Mouse (Mus musculus) embryo, embryonic 9.5 days (tissue): ENCODE data around the gene Hspd1.
"Not testable (repeated sequence)": the region's sequence is repeated elsewhere in the genome, so short reads cannot be mapped to it uniquely, and the experiment has no call there.

ENCODE experiments used
- DNase-seq: peaks from one replicate; pipeline ENCODE4 v3.0.0-alpha.2; 2017; ENCODE audit errors: extremely low spot score

The Hspd1 gene

DNA sequence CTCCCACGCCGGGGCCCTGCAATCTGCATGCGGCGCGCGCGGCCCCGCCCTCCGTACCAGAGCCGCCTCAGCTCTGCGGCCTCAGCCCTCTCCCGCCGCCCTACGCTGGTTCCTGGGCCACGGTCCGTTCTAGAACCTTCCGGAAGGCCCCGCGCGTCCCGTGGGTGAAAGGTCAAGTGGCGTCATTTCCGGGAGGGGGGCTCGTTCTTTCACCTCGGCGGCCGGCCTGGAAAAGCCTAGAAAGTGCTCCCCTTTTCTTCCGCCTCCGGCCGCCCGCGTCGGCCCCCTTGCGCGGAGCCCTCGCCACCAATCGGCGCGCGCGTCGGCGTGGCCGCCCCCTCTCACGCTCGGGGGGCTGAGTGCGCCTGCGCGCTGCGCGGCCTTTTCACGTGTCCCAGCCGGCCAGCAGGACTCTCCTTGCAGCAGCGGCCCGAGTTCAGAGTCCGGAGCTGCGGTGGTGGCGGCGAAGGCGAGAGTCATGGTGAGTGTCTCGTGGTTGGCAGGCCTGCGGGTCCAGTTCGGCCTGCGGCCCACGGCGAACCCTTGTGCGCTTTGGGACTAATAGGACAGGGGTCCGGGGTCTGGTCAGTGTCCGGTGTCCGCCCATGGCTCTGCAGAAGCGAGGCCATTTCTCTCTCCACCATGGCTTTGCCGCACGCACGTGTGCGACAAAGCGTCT, at the start of gene Hspd1, which contains the start of gene Hspe1:
TSS of gene Hspd1 (minus strand) at position 312 of the 679 bp plus-strand sequence.
TSS of gene Hspe1 (plus strand) at position 201 of the 679 bp plus-strand sequence.
- DNase-seq: peak; percentile 100

DNA sequence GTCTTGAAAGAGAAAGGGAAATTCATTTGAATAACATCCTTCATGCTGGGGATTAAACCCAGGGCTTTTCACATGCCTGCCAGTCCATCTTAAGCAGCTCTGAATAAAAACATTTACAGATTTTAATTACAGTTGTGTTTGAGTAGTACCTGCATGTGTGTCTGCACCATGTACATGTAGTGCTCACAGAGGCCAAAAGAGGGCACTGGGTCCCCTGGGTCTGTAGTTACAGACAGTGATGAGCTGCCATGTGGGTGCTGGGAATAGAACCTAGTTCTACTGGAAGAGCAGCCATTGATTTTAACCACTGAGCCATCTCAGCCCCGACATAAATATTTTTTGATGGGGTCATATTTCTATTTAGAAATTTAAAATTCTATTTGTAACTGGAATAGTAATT, 47.8 kb upstream of the Hspd1 start:
- no peak for DNase-seq

GRCm38 (mm10) chr1:55134301-55134700, 46.3 kb upstream of the Hspd1 start:
- no peak for DNase-seq

DNA sequence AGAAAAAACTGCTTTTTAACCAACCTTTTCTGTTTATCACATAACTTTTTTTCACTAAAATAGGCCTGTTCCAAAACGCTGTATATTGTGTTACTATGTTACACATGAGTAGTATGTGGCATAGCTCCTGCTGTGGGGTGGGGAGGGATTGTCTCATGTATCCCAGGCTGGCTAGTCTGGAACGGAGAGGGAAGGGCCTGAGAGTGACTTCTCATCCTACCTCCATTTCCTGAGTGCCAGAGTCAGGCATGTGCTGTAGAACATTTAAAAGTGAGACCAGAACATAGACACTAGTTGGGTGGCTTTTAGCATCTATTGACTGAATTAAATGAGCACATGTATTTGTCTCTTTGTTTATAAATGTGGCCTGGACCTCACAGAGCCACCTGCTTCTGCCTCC, 45.1 kb upstream of the Hspd1 start:
- DNase-seq: no peak

GRCm38 (mm10) chr1:55132308-55132707, 44.3 kb upstream of the Hspd1 start:
- DNase-seq: no peak

GRCm38 (mm10) chr1:55131424-55132014, 43.5 kb upstream of the Hspd1 start:
- no peak for DNase-seq

DNA sequence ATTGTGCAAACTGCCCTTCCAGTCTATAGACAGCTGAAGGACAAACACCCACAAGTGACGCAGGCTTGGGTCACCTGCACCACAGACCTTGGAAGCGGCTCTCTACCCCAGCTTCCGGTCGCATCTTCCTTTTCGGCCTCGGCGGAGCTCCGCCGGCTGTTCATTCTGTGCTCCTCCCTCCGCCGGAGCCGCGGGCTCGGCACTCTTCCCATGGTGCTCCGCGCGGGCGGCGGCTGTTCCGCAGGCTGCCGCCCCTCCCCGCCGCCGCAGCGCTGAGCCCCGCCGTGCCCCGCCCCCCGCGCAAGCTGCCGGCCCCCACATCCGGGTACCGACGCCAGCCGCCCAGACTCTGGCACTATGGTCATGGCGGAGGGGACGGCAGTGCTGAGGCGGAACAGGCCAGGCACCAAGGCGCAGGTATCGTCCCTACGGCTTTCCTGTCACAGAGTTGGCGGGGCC, 42.9 kb upstream of the Hspd1 start, which contains the start of gene Mob4:
TSS of gene Mob4 (plus strand) at position 289 of the 459 bp plus-strand sequence.
- DNase-seq: peak; percentile 94

DNA sequence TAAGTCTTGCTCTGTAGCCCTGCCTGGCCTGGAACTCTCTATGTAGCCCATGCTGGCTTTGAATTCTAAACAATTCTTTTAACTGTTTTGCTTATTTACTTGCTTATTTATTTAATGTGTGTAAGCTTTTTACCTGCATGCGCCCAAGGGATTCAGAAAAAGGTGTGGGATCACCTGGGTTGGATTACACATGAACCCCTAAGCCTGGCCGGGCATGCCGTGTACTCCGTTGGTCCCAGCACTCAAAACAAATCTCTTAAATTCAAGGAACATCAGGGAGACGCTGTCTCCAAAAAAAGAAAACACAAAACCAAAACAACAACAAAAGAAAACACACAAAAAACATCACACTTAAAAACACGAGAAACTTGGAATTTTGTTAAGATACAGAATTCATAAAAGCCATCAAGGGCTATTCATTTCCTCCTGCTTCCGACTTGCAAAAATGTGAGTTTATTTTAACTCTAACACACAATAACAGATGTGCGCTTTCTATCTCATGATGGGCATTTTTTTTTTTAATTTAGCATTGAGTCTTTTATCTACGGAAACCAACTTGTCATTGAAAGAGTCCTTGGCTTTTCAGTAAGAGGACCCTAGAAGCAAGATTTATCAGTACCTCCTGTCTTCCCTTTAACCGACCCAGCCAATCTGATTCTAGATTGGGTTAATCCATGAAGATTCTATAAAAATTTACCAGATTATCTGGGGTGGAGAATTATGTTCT, 42.3 kb upstream of the Hspd1 start:
- no peak for DNase-seq

DNA sequence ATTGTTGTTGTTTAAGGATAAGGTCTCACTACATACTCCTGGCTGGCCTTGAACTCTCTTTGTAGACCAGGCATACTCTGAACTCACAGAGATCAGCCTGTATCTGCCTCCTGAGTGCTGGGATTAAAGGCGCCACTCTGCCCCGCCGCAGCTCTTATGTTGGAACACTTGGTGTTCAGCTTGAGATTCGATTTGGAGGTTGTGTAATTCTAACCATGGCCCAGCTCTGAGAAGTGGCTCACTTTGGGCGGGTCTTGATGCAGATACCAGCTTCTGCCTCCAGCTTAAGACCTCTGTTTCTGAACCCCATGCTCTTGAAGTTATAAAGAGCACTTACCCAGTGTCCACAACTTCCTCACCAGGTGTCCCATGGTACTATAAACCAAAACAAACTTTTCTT, 41.7 kb upstream of the Hspd1 start:
- DNase-seq: no peak

DNA sequence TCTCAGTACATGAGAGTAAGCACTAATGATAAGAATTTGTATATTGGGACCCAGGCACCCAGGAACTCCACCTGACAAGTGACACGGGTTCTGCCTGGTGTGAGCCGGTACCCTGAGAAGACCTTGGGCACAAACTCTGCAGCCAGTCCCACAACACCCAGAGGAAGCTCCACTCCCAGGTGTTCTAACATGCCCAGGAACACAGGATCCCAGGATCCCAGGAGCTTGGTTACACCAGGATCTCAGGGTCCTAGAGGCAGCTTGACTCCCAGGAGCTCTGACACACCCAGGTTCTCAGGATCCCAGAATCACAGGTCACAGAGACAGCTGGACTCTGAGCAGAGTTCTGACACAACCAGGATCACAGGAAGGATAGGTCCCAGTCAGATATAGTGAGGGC, 36.1 kb upstream of the Hspd1 start:
- DNase-seq: not testable (repeated sequence)

GRCm38 (mm10) chr1:55123561-55123960, 35.5 kb upstream of the Hspd1 start:
- DNase-seq: no peak

- no peak for DNase-seq
Measured at GRCm38 (mm10) chr1:55123046-55123445, 35.0 kb upstream of the Hspd1 start.

GRCm38 (mm10) chr1:55109066-55109766, 21.2 kb upstream of the Hspd1 start:
- DNase-seq: no peak

DNA sequence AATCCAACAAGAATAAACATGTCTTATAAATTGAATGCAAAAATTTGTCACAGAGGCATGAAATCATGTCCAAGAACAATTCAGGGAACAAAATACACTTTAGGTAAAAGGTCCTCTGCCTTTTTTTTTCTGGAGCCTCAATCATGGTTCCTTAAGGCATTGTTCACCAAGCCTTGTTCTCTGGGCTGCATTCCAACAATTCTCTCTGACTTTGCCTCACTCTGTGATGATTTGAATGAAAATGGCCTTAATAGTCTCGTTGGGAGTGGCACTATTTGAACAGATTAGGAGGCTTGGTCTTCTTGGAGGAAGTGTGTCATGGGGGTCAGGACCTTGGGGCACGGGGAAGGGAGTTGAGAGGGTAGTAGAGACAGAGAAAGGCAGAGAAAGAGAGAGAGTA, 20.4 kb upstream of the Hspd1 start:
- no peak for DNase-seq

DNA sequence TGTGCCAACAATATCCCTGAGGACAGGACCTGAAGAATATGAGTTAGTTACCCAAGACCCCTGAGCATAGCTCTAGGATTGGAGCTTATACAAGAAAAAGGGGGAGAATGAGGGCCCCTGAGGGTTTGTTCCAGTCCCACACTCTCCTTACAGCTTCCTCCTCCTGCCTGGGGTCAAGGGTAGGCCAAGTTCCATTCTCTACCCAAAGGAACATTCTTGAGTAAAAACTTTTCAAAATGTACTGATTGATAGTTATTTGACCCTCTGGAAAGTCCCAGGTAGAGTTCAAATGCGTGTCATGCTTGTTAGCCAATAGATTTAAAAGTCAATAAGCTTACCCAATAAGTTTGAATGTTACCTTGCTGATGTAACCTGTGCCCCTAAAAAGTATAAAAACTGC, 19.6 kb upstream of the Hspd1 start:
- no peak for DNase-seq

DNA sequence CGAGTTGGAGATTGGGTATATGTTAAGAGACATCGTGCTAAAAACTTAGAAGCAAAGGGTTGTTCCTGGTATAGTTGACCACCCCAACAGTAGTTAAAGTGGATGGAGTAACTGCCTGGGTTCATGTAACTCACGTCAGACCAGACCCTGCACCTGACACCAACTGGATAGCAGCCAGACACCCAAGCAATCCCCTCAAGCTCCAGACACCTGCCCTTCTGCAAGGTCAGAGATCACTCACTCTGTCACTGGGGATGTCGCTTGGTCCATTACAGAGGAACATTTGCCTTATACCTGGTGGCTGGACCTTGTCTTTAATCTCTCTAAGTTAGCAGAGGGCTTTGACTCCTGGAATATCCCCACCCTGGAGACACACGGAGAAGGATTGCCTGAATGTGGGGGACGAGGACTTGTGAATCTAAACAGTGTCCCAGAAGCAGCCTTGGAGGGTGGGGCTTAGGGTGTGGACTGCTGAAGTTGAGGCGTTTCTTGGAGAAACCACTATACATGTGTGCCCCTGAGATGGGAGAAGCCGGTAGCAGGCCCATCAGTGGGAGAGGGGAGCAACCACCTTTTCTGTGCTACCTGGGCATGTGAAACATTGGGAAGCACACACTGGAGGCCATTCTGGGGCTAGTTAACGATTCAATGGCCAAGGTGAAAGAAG, 19.0 kb upstream of the Hspd1 start:
- DNase-seq: no peak

- DNase-seq: no peak
Measured at GRCm38 (mm10) chr1:55092469-55092868, 4.4 kb upstream of the Hspd1 start.

- DNase-seq: no peak
Measured at GRCm38 (mm10) chr1:55092056-55092455, 4.0 kb upstream of the Hspd1 start.

- DNase-seq: no peak
Measured at GRCm38 (mm10) chr1:55089498-55090064, 1.5 kb upstream of the Hspd1 start.

DNA sequence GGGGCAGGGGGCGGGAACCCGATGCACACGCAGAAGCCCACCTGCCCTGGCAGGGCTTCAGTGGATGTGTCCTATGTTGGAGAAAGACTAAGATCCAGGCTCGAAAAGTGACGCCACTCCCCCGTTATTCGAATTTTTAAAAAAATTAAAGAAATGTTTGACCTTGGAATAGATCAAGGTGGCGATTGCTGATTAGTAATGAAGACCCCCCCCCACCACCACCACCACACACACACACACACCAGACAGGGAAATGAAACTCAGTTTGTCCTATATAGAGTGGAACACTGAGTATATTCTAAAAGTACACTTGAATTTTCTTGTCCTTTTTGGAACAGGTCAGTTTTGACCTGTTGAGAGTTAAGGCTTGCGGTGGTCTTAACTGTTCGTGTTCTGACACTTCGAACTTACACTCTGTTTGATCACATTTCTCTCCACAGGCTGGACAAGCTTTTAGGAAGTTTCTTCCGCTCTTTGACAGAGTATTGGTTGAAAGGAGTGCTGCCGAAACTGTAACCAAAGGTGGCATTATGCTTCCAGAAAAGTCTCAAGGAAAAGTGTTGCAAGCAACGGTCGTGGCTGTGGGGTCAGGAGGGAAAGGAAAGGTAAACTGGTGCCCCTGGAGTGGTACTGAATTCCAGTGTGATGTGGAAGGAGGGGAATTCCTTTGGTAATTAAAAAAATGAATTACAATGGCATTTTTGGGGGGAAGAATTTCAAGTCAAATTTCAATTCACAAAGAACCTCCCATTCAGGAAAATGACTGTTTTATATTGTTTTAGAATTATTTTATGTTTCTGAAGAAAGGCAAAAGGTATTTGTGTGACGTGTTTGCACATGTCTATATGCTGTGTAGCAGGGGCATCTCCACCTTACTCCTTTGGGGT, 811 bp upstream of the Hspd1 start:
- no peak for DNase-seq
